Mouse (Mus musculus) spleen, postnatal 14 days (tissue): ENCODE measurements around the gene Tcf3.
A peak's percentile ranks its signal among the peaks of the same experiment; 100 is the strongest.

Experiments used
- DNase-seq, 2 experiments: peaks; one replicate each; pipeline ENCODE4 v3.0.0; 2021 to 2022; ENCODE audit warnings: low spot score in 2 of 2

The Tcf3 gene

DNA sequence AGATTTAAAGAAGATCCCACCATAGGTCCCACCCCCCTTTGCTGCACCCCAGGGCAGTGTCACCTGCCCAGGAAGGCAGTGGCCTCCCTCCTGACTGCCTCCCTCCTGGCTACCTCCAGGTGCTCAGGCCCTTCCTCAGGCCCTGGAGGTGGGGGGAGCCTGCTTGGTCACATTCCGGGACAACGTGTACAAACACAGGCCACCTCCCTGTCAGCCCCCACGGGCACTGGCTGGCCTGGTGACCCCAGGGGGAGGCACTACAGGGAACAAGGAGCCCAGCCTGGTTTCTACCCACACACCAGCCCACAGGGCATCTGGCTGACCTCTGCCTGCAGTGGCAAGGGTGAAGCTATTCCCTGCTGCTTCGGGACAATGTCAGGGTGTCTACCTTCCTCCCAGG, 4.5 kb upstream of the Tcf3 start:
- DNase-seq = no peak

DNA sequence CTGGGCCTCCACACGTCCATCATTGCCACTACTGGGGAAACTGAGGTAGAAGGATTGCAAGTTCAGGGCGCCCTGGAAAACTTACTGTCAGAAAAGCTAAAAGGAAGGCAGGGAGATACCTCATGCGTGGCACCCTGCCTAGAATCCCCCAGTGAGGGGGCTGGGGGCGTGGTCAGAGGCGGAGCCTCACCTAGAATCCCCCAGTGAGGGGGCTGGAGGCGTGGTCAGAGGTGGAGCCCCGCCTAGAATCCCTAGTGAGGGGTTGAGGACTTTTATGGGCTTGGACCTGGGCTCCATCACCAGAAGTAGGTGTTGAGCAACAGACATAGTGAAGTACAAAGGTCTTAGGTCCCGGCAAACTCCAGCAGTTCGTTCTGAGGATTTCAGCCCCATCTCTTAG, 2.8 kb upstream of the Tcf3 start:
- peak in 1 of 2 experiments; percentile 49 for DNase-seq

DNA sequence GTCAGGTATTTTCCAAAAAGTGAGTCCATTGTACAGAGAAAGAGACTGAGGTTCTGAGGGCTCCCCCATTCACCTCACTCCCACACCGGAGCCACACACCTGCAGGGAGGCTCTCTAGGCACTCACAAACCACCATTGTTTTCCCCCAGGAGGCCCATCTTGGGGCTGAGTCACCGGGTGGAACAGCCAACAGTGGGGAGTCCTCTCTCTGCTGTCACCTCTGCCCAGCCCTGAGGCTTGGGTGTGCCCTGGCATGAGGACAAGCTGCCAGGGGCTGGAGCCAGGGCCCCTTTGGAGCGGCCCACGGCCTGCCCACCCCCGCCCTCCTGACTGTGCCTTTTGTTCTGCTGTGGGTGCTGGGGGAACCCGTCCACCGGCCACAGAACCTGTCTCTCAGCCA, 2.3 kb upstream of the Tcf3 start:
- no peak for DNase-seq

DNA sequence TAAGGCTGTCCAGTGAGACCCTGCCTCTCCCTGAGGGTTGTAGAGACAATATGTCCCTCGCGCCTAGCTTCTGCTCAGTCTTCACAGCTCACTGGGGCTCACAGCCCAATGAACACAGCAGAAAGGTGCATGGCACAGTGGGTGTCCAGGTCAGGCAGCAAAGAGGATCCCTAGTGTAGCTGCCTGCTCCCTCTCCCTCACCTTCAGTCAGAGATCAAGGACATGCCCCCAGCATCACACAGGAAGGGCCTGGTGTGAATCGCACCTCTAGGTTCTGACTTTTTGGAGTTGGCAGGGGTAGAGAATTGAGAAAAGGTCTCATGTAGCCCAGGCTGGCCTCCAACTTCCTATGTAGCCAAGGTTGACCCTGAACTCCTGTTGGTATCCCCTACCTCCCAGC, 1.4 kb upstream of the Tcf3 start:
- DNase-seq = no peak

DNA sequence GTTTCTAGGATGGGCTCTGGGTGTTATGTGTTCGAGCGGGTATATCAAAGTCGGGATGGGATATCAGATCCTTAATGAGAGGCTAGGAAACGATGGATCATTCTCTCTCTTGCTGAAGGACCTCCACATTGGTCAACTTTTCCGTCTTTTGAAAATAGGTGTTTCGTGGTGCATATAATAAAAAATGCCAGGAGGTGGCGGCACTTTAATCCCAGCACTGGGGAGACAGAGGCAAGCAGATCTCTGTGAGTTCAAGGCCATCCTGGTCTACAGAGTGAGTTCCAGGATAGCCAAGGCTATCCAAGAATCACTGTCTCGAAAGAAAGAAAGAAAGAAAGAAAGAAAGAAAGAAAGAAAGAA, 766 bp upstream of the Tcf3 start:
- no peak for DNase-seq

DNA sequence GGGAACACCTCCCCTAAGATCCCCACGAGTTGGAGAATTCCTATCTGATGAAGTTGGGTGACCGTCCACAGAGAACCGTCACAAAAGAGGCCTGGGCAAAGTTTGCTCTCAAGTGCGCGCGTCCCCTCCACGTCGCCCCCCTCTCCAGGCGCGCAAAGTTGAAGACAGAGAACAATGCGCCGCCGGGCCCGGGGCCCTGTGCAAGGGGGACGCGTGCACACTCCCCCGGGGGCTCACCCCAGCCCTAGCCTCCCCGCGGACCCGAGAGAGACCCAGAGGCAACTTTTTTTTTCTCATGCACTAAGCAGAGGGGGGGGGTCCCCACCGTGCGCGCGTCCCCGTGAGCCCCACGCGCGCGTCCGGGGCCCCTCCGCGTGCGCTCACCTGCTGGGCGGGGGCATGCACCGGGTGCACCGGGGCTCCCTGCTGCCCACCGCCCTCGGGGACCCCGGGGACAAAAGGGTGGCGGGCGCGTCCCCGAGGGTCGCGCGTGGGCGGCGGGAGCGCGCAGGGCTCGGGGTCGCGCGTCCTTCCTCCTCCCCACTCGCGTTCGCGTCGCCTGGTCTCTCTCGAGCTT, 423 bp downstream of the Tcf3 start:
- peak in 1 of 2 experiments; percentile 39 for DNase-seq

DNA sequence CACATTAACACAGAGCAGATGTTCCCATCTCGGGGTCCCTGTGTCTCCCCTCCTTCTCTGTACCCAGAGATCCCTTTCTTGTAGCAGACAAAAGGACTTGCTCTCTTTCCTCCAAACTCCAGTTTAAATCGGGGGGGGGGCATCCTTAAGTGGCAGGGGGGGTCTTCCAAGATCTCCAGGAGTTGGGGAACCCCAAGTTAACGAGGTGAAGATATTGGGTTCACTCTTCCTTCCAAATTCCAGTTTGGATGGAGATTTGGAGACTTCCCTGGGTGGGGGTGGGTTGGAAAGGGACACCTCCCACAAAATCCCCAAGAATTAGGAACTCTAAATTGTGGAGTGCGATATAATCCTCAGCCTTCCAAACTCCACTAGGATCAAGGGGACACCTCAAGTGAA, 1.1 kb downstream of the Tcf3 start:
- DNase-seq = no peak

DNA sequence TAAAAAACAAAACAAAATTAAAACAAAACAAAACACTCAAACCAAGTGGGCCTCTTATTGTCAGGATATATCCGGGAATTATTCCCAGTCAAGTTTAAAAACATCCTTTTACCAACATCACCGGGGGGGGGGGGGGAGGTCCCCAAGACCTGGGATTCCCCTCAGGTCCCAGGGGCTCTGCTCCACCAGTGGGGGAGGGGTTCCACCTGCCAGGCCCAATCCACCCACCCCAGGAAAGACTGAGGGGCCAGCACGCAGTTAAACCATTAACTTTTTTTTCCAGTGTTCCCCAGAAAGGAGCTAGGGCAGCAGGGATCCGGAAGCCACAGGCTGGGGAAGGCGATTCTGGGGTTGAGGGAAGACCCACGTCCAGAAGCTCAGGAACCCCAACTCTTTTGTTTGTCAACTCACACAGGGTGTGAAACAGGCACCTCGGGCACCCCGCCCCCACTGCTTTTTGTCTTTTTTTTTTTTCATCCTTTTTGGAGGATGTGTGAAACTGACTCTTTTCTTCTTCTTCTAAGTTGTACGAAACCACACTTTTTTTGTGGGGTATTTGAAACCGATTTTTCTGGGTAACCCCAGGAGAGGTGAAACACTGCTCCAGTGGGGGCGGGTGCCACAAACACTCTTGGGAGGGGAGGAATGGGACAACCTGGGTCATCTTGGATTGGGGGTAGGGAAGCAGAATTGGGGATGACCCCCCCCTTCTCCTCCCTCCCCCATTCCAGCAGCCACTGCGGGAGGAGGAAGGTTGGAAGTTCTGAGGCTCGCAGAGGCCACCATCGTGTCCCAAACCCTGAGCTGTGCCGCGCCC, 1.7 kb downstream of the Tcf3 start:
- DNase-seq = no peak

DNA sequence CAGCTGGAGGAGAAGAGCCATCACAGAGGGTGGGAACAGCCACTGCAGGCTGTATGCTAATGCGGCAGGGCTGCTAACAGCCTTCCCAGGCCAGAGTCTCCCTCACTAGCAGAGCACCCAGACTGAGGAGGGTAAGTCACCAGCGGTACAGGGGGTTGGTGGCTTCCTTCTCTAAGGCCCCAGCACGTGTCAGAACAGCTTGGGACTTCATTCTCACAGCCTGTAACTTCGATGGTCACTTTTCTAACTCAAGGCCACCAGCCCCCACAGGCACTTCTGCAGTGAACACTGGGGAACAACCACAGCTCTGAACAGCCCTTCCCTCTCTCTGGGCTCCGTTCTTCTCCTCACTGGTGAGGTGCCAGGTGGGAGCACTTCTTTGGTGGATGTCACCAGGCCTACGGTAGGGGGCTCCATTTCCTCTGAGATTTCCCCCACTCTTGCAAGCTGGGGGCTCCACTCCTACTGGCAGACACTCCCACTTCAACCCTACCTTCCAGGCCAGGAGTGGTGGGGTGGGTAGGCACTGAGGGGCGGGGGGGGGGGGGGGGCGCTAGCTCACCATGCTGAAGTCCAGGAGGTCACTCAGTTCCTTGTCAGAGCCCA, 3.0 kb downstream of the Tcf3 start:
- no peak for DNase-seq

DNA sequence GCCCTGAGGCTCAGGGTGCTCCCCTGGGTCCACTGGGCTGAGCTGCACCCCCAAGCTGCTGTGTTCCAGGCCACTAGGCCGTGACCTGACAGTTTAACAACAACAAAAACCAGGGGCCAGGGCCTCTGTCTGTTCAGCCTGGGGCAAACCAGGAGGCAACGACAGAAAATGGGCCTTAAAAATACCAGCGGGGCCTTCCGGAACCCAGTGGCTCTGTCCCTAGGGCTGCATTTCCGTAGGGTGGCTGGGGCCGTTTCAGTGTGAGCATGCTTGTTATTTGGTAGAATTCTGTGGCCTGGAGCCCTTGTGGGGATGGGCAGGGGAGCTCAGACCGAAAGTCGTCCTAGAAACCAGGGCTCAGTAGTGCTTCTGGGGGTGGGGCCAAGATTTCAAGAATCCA, 3.6 kb downstream of the Tcf3 start:
- DNase-seq = peak in 1 of 2 experiments; percentile 47

DNA sequence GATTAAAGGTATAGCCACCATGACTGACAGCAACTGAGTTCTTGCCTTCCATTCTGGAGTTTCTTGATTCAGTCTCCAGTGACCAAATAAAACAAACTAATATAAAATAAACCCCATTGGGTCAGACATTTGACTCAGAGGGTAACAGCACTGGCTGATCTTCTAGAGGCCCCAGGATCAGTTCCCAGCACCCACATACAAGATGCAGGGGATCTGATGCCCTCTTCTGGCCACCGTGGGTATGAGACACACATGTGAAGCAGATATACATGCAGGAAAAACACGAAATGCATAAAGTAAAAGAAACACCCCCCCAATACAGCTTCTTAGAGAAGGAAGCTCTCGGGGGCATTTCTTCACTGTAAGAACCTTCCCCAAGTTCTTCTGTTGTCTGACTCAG, 8.4 kb downstream of the Tcf3 start:
- no peak for DNase-seq

DNA sequence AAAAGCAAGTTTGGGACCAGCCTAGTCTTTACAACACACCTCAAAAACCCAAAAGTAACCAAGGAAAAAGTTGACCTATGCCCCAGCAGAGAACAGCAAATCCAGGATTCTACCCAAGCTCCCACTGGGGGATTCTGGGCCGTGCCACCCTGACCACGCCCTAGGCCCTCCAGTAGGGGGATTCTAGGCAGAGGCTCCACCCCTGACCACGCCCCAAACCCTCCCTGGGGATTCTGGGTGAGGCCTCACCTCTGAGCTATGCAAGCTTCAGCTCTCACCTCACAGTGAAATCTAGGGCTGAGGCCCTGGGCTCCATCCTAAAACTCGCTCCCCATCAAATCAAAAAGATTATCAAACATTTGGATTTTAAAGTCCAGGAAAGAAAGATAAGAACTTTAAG, 9.9 kb downstream of the Tcf3 start:
- peak; percentile 78 to 81 for DNase-seq

DNA sequence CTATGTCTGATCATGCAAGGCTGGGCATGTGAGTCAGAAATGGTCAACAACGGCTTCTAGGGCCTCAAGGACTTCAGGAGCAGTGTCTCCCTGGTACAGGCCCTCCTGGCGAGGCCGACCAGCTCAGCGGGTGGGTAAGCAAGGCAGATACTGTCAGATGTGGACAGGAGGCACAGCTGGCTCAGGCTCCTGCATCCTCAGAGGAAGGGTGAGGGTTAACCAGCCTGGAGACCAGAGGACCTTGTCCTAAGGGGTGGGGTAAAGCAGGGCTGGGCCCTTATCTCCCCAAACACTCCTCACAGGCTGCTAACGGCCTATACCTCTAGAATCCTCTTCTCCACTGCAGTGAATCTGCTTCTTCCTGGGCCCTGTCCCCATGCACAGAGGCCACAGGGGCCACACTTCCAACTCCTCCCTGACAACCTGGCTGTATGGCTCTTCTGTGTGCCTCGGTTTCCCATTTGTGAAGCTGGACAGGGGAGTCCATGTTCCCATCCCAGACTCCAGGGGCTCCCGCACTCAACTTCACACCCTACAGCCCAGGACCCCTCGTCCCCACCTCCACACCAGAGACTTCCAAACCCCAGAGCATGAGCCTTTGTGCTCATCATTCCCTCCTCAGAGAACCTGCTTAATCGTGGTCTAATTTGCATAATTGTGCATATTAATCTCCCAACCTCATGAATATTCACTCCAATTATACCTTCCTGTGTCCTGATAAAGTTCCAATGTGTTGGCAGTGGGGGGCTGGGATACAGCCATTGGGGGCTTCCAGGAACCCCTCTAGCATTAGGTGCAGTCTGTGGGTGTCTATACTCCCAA, 11.6 kb downstream of the Tcf3 start:
- peak; percentile 49 to 57 for DNase-seq

DNA sequence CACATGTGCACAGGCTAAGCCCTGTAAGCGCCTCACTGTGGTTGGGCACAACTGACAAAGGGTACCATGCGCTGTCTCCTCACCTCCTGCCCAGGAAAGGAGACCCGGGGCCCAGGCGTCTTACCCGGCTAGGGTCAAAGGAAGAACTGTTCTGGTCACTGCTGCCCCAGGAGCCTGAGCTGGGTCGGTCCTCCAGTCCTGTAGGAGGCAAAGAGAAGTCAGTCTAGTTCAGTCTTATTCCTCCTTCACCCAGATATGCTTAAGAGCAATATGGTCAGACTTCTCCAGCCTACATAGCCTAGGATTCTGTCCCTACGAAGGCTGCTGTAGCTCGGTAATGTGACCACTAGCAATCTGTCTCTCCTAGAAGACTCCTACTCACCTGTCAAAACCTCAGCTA, 12.2 kb downstream of the Tcf3 start:
- DNase-seq = no peak

DNA sequence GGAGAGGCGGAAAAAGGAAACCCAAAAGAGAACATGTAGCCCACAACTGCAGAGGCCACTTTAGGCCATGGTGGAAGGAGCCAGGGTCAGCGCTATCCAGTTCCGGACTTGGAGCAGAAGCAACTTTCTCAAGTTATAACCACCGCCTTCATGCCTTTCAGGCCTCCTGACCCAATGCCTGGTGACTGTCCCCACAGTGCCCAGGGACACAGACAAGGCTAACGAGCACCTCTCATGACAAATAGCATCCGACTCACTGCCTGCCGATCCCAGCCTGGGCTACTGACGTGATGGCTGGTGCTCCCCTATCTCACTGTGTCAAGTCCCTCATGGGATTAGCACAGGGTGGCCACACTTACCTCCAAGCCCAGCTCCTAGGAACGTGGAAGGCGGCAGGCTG, 12.7 kb downstream of the Tcf3 start:
- DNase-seq = no peak

DNA sequence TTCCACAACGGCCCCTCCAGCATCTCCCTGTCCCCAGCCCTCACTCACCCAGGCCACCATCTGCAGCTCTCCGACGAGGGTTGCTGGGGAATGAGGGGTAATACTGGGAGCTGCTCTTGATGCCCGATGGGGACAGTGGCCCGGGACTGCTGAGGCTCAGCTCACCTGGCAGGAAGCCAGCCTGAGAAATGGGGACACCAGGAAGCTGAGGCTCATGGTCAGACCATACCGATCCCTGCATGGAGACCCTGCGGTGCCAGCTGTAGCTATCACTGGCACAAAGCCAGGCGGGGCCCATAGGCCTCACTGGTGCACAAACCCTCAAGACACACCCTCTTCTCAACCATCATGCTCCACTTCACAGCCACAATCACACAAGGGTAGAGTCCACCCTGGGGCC, 14.0 kb downstream of the Tcf3 start:
- DNase-seq = no peak

DNA sequence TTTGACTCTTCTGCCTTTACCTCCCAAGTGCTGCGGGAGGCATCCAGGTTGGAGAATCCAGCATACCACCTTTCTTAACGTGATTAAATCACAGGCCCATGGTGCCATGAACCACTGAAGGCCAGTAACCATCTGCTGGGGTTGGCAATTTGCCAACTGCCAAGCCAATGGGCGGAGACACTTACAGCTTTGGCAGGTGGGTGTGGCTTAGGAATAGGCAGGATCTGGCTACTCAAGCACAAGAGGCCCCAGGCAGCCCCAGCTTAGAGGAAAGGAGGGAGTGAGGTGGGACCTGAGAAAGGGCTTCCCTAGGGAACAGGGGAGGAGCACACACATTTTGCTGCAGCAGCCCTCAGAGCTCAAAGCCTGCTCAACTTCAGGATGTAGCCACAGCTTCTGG, 15.1 kb downstream of the Tcf3 start:
- peak in 1 of 2 experiments; percentile 54 for DNase-seq

DNA sequence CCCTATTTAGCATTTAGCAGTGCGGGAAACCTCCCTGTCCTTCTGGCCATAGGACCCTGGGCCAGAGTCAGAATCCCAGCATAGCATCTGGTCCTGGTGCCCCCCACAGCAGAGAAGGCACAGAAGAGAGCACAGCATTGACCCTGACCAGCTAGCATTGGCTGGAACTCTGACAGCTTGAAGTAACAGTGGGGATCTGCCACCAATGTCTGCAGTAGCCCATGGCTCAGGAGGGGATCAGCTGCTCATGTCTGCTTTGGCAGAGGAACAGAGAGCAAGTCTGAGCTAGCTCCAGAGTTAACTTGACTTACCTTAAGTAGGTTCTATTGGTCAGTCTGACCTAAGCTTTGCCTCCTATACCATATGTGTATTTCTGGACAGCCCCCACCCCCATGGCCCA, 15.6 kb downstream of the Tcf3 start:
- DNase-seq = no peak

DNA sequence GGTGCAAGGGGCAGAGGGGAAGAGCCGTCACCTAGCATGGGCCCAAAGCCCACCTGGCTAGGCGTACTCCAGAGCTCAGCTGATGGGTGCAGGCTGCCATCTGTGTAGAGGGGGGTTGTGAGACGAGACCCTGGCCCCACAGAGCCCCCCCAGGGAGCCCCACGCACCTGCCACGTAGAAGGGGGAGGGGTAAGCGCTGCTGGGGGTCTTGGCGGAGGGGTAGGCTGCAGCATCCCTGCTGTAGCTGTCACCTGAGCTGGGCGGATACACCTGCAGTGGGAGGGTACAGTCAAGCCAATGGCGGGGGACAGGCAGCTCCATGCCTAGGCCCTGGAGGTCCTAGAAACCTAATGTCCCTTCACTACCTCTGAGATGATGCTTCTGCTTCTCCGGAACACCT, 16.1 kb downstream of the Tcf3 start:
- DNase-seq = no peak

DNA sequence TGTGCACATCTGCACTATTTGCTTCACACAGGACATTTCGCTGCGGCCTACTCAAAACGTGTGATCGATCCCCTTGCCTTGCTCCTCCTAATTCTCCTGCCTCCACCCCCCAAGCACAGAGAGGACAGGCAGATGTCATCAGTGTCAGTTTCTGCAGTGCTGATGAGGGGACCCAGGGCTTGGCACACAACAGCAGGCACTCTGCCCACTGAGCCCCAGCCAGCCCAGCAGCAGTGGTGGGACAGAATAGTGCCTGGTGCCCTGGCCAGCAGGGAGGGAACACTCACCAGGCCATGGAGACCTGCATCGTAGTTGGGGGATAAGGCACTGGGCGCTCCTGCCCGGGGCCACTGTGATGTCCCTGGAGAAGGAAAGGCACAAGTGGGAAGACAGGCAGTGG, 17.9 kb downstream of the Tcf3 start:
- DNase-seq = no peak

DNA sequence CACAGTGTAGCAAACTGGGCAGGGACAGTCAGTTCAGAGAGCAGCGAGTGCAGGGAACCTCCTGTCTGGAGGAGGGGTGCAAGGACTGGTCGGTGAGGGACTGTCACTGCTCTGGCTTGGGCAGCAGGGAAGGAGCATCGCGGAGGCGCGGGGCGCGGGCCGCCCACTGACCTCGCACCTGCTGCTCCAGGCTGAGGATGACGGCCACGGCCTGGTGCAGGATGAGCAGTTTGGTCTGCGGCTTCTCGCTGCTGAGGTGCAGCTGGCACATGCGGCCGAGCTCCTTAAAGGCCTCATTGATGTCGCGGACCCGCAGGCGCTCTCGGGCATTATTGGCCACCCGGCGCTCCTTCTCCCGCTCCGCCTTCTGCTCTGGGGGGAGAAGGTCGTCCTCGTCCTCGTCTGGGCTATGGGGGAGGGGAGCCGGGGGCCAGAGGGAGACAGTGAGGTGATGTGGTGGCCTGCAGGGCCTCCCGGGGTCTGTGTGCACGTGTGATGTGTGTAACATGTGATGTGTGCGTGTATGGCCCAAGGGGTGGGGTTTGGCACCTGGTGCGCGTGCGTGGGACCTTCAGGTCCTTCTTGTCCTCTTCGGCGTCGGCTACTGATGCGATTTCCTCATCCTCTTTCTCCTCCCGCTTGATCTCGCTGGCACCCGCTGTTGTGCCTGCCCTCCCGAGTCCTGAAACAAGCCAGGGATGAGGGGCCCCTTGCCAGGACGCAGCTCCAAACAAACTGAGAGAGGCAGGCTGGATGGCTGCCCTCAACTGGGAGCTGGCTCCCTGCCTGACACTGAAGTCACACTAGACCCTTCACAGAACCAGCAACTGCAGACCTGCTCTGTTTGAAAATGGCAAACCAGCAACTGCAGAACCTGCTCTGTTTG, 20.5 kb downstream of the Tcf3 start:
- DNase-seq = no peak

DNA sequence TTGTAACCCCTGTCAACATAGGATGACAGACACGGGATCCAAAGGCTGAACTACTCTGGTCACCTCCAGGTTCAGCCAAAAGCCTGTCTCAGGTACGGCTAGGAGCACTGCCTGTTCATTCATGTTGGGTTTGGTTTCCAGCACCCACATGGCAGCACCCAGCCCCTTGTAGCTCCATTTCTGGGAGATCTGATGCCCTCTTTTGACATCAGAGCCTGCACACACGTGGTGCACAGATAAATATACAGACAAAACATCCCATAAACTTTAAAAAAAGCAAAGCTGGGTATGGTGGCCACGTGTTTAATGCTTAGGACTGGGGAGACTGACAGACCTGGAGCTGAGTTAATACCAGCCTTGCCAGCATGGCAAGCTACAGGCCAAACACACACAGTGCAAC, 25.5 kb downstream of the Tcf3 start:
- no peak for DNase-seq
